Mouse (Mus musculus): ENCODE data around the gene Gm13277.
"Not testable (repeated sequence)": the region's sequence is repeated elsewhere in the genome, so short reads cannot be mapped to it uniquely, and the experiment has no call there.

DNA sequence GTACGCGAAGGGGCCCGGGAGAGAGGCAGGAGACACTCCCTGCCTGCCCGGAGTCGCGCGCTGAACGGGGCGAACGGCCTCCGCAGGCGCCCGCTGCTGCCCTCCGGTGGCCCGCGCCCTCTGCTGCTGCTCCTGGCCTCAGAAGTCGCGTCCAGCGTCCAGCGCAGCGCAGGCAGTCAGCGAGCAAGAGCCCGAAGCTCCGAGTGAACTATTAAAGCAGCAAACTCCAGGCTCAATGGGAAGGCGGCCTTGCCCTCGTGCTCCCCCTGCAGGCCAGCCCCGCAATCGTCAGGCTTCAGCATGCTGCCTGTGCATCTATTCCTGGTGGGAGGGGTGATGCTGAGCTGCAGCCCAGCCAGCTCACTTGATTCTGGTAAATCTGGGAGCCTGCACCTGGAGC is 8.7 kb downstream of the Gm13277 start, which contains the start of gene Gm13279:
- not testable (repeated sequence) for TF ChIP-seq CTCF (IDR thresholded peaks at IDR 0.05; ENCODE audit: control insufficient read depth, insufficient read depth, insufficient read length); FOSL1 (IDR thresholded peaks at IDR 0.05; ENCODE audit: insufficient read depth, low read length, poor library complexity, severe bottlenecking); MAX (IDR thresholded peaks at IDR 0.05); CEBPB (IDR thresholded peaks at IDR 0.05; ENCODE audit: low read depth); MYOD1 (IDR thresholded peaks at IDR 0.05; ENCODE audit: control insufficient read depth, insufficient read length, low read depth); USF1 (IDR thresholded peaks at IDR 0.05; ENCODE audit: low read depth); MYOG (IDR thresholded peaks at IDR 0.05; ENCODE audit: control insufficient read depth, extremely low read depth, insufficient read length)
